Mouse (Mus musculus) cerebellum, postnatal 36 days (tissue): ENCODE data around the gene Skil.

Source experiments
- DNase-seq, 2 experiments: peaks; one replicate each; pipeline ENCODE4 v3.0.0; 2021 to 2022; ENCODE audit warnings: mixed read lengths in 2 of 2

Gene Skil

DNA sequence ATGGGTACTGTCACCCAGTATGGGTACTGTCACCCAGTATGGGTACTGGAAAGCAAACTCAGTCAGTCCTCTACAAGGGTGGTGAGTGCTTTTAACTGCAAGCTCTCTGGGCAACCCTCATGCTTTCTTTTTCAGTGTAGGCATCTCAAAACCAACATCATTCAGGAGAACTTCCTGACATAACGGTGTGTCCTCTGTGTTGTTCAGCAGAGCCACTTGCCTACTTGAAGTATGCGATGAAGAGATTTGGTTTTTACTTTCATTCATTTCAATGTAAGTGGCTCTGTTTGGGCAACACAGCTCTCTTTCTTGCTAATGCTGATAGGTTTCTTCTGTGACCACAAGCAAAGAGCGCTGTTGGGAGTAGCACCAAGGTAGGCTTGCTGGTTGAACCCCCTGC lies 9.9 kb upstream of the Skil start:
- DNase-seq, result no peak

DNA sequence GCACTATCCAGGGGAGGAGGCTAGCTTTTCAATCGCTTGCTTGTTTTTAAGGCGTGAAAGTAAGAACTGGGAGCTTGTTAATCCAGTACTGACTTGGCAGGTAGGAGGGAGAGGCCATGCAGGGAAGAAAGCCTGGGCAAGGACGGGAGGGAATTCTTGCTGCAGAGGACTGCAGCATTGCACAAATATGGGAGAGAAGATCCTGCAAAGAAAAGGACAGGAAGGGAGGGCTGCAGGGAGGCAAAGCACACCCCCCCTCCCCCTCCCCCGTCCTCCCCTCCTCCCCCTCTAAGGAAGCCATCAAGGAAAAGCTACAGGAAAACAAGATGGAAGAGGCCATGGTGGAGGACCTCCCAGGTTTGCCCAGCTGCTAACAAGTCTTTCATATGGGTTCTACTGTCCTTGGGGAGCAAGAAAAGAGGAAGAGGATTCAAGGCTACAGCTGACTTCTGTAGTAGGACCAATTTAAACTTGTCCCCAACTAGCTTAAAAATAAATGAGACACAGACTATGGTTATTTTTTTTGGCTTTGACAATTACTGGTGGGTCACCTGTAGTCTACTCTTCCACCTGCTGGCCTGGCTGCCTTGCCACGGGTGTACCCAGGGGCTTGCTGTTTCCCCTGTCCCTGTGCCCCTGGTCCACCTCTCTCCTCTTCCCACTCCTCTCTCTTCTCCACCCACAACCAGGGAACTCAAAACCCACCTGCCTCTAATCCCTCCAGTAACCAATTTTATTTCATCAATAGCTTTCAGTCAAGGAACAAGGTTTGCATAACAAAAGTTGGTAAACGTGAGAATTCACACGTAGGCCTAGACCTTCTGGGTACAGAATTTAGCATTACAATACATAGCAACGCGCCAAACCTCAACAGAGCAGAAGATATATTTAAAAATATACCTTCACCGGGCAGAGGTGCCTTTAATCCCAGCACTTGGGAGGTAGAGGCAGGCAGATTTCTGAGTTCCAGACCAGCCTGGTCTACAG lies 5.8 kb upstream of the Skil start:
- DNase-seq, result no peak

DNA sequence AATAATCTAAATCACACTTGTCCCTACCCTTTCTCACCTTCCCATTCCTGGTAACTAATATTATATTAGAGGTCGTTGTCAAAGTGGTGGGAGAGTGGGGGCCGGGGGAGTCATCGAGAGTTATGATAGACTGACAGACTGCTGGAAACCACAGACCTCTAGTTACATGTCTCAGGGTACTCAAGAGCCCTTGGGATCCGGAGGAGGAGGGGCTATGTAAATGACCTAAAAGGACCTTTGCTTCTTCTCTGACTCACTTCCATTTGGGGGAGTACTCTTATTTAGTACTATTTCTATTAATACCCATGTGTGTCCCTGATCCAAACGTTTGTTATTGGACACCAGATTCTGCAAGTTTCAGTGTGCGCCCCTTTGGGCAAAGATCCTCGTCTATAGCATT lies 4.9 kb upstream of the Skil start:
- DNase-seq, result no peak

DNA sequence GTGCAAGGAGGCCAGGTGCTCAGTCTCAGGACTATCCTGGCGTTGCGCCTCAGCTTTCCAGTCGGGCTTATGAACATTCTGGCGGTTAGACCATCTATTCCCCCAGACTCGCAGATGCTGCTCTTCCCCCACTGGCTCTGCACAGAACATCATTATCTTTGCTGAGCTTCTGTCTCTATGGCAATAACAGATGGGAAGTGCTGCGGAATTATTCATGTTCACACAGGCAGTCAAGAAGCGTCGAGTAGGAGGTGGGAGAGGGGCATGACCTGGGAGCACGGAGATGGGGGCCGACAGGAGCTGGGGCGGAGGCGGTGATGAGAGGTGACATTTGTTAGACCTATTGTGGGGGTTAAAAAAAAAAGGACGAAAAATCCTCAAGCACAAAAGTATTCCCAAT lies 1.7 kb upstream of the Skil start:
- peak; percentile 16 to 21 for DNase-seq

DNA sequence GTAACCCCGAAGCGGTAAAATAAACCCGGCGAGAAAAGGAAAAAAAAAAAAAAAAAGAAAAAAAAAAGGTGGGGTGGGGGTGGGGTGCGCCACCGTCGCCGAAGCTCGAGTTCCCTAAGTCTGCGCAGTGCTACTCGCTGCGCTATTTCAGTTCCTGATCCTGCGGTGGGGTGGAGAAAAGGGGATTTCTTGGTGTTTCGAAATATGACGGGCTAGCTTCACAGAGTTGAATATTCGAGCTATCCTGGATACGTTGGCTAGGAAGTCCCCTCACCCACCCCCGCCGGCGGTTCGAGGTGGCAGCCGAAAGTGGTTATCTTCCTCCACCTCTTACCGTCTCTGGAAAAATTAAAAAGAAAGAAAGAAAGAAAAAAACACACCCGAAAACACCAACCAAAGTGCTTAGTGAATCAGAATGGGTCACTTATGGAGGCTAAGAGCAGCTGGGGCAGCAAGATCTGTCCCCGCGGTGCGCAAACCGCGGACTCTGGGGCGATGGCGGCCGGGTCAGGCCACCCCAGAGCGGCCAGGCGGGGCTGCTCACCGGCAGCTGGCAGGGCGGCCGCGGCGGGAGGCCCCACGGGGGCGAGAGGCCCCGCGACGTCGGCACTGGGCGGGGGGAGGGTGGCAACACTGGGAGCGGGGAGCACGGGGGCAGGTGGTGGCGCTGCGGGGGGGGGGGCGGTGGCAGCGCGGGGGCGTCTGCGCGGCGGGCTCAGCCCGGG lies 1.1 kb upstream of the Skil start:
- peak; percentile 38 to 39 for DNase-seq

DNA sequence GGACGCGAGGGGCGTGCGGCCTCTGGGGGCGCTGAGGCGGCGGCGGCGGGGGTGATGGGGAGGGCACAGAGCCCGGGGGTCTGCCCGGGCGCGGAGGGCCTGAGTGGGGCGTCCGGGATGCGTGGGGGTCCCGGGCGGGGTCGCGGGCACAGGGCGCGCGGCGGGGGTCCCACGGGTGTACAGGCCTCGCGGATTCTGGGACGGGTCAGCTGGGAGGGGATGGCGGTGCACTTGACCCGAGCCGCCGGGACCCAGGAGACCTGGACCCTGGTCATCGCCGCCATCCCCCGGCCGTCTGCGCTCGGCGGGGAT lies 277 bp downstream of the Skil start:
- no peak for DNase-seq

DNA sequence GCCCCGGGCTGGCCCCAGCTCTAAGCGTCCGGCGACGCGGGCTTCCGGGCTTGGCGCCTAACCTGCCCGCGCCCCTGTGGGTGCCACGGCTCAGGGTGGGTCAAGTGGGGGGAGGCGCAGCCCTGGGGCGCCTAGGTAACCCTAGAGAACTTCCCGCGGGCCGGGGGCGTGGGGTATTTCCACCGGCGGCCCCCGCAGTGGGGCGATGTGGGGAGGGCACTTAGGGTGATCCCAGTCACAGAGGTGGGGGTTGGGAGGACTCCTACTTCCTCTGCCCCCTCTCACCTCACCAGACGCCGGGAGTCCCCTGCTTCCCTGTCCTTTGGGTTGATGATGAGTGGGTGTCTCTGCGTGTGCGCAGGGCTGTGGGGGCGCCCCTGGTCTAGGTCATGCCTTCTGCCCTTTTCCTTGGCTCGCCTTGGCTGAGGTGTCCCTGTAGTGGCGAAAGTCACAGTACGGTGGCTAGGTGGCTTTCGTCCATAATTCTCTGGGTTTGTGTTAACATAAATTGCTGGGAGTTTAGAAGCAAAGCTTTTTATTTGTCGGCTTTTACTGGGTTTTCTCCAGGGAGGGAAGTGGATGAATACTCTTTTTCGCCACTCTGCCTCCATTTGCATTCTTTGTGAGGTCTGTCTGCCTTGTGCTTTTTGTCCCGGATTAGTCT lies 765 bp downstream of the Skil start:
- peak; percentile 45 to 50 for DNase-seq

DNA sequence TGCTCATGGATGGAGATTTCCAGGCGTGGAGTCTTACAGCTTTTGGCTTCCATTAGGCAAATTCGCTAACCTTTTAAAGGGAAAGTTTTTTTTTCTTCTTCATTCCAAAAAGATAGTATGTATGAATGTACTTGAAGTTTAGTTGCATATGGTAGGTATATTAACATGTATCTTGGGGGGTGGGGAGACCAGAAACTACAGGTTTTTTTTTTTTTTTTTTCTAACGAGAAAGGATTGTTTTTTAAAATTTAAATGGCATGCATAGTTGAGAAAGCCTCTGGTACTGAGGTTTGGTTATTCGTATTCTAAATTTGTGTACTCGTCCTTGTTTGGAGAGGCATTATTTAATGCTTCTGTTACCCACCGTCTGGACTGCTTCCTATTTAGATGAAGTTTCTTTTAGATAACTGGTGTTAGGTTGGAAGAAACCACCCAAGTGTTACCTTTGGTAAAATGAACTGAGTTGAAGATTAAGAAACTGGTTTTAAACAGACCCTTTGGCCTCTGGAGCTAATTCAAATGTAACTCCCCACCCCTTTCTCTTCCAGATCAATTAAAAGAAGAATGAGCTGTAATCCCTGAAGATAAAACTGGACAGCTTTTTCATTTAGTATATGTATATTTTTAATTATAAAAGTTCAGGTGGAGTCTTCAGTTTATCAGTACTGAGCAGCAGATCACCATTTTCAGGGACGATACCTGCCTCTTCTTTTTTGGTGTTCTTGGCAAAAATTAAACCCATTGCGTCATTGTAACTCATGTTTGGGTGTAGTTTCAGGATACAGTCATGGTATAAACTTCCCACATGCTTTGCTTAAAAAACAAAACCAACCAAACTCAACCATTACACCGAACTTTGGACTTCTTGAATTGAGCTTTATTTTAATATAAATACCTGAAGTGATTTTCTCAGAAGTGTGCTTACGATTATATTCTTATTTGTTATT lies 1.6 kb downstream of the Skil start:
- DNase-seq, result no peak

DNA sequence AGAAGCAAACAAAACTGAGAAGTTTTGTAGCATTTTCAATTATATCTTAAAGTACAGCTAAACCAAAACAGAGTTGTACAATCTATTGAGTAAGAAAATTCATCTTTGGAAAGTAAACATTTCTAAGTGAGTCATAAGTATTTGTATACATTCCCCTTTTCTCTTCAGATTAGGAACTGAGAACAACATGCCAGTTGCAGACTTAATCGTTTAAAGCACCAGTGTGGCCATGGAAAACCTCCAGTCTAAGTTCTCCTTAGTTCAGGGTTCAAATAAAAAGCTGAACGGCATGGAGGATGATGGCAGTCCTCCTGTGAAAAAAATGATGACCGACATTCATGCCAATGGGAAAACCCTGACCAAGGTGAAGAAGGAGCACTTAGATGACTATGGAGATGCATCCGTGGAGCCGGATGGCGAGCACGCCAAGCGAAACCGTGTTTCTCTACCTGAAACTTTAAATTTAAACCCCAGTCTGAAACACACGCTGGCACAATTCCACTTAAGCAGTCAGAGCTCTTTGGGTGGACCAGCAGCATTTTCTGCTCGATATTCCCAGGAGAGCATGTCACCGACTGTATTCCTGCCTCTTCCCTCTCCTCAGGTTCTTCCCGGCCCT lies 2.4 kb downstream of the Skil start:
- DNase-seq, result peak in 1 of 2 experiments; percentile 11

DNA sequence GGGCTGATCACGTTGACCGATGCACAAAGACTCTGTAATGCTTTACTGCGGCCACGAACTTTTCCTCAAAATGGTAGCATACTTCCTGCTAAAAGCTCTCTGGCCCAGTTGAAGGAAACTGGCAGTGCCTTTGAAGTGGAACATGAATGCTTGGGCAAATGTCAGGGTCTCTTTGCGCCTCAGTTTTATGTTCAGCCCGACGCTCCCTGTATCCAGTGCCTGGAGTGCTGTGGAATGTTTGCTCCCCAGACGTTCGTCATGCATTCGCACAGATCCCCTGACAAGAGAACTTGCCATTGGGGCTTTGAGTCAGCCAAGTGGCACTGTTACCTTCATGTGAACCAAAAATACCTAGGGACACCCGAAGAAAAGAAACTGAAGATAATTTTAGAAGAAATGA lies 3.1 kb downstream of the Skil start:
- DNase-seq, result no peak

DNA sequence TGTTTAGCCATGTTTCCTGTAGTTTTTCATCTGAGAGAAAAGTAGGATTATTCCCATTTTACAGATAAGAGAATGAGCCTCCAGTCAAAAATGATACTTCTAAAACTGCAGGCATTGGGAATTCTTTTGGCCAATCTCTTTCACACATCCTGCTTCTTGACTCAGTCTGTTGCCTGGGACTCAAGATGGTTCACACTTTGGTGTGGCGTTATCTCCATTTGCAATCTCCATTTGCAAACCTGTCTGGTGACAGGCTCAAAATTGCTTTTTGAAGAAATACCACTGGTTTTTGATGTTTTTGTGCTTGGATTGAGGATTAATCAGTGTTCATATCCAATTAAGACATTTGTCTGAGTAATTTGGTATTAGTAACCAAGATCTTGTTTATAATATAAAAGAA lies 3.7 kb downstream of the Skil start:
- no peak for DNase-seq

DNA sequence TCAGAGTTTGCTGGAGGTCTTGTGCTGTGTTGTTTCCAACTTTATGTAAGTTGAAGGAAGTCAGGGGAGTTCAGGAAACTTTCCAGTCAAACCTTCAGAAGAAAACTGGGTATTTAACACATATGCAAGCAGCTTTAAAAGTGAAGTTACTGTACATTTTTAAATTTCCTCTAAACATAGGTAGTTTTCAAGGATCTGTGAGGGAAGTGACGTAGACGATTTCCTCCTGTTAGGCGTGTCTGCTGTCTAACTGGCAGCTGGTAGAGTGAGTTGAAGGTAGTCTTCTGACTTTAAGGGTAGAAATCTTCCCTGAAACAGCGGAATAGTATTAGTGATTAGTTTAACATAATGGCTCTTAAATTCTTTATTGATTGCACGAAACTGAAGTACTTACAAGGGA lies 5.2 kb downstream of the Skil start:
- DNase-seq, result no peak

DNA sequence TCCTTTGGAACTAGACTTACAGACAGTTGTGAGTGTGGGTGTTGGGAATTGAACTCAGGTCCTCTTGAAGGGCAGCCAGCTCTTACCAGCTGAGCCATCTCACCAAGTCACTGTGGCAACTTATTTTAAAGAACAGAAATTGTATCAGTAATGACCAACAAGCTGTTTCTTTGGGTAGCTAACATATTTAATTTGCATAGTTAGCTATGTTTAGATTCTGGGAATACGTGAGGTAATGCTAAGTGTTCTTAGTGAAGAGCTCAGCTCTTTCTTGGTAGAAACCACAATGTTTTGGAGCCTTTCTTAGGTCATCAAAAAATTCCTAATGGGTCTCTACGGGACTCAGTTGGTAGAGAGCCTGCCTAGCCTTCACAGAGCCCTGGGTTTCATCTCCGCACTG lies 5.9 kb downstream of the Skil start:
- DNase-seq, result no peak

DNA sequence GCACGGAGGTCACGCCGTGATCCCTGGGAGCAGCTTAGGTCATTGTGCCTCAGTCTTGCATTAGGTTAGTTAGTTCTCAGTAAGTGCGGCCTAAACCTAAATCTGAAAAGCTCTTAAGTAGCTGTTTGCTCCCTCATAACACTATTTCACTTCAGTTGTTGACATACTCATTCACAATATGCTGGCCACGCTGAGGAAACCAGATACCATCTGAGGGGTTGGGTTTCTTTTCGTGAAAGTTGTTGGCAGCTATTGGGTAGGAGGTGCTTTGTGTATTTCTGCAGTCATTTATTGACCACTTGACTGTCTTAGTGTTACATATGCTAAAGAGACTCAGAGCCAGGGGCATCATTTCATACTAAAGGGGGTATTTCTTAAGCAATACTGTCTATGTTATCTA lies 10.1 kb downstream of the Skil start:
- DNase-seq, result no peak

DNA sequence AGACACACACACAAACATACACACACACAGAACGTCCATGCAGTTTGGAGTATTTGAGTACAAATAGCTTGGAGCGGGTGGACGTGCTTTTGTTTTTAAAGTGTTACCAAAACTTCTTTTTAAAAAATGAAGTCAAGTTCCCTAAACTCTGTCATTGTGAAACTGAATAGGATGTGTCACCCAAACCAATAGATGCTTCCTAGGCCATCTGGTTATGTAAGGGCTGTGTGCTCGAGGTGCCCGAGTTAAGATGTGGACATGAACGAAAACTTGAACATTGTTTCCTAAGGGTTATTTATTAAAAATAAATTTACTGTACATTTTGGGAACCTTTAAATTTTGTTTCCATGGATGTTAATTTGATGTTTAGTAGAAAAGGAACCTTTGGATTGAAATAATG lies 11.7 kb downstream of the Skil start:
- no peak for DNase-seq

DNA sequence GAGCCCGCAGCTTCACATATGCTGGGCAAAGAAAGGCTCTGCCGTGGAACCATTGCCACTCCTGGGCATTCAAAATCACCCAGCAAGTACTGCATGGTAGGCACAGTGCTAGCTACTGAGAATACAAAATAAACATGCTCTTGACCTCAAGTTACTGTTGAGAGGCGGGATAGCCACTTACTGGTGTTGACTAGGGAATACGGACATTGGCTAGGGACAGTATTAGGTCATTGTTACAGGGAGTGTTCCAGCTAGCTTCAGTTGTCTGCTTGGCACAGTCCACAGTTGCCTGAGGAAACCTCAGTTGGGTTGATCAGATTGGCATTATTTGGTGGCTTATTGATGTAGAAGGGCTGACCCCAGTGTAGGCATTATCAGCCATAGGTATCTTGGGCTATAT lies 12.8 kb downstream of the Skil start:
- peak in 1 of 2 experiments; percentile 7 for DNase-seq

DNA sequence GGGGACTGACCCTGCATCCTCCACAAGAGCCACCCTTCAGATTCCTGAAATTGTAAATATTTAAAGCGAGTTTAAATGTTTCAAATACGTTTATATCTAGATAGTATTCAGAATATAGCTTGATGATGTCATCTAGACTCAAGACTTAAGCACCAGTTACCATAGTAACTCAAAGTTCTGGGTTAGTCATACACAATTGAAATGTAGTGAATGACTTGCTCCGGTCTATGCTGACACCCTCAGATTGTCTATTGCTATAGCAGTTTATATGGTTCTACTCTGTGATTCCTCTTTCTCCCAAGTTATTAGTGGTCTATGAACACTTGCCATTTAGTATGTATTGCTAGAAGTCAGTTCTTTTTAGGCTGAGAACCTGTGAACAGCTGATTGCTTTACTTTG lies 14.2 kb downstream of the Skil start:
- no peak for DNase-seq

DNA sequence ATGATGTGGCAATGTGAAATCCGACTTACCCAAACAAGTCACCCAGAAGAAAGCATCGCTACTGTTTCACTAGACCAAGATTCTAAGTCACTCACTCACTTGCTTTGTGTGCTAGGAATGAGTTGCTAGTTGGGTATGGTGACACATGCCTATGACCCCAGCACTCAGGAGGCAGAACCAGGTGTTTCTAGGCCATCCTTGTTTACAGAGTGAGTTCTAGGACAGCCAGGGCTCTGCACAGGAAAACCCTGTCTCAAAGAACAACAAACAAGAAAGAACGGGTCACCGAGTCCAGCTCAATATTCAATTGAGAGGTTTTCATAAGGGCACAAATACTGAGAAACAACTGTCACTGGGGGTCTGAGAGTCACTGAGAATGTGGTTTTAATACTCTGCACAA lies 28.2 kb downstream of the Skil start:
- DNase-seq, result no peak

DNA sequence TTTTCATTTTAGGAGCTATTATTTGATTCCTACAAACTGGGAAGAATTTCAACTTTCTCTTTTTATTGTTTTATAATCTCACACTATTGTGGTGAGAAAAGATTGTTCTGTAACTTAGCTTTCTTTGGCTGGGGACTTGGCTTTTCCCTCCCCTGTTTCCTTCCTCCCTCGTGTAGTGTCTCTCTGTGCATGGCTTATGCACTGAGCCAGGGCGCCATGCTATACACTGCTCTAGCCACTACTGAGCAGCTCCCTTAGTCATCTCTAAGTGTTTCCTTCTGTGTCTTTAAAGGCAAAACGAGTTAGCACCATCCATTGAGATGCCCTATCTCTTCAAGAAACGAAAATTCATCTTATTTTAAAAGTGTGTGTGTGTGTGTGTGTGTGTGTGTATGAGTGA lies 31.4 kb downstream of the Skil start:
- DNase-seq, result no peak

DNA sequence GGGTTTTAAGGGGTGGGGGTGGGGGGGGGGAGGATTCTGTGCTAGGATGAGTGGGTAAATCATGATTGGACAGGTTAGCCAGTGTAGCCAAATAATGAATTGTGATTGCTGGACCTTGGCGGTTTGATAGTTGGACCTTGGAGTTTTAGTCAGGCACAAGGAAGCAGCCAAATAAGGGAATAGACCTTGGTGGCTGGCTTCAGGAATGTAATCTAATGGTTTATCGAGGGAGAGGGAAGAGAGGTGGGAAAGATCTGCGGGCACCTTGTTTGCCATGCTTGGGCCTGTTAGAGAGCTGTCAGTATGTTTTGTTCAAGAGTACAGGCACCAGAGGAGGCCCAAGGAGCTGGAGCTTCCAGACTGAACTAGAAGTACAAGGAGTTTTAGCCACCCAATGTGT lies 32.0 kb downstream of the Skil start:
- no peak for DNase-seq

DNA sequence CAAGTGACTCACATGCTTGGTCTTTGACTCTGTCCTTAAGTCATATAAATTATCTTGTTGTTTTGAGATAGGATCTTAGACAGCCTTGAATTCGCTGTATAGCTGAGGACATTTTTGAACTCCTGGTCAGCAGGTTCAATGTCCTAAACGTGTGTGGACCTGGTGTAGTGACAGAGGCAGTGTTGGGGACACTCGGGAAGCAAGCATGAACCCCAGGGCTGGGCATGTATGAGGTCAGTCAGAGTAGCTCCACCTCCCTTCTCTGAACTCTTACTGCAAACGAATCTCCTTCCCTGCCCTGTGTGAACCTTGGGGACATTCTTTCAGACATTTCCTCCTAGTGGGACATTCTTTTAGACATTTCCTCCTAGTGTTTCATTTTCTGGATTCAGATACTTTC lies 34.9 kb downstream of the Skil start:
- no peak for DNase-seq

DNA sequence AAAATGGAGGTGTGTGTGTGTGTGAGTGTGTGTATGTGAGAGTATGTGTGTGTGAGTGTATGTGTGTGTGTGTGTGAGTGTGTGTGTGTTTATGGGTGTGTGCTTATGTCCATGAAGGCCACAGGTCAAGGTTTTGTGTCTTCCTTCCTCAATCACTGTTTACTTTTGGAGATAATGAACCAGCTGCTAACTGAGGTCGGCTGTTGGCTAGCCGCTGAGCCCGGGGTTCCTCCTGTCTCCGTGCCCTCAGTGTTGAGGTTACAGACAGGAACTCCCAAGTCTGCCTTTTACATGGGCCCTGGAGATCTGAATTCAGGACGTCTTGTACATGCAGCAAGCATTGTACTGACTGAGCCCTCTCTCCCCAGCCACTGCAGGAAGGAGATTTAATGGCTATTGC lies 38.8 kb downstream of the Skil start:
- no peak for DNase-seq
